Mouse (Mus musculus) hindbrain, embryonic 14.5 days (tissue): ENCODE measurements around the gene Nprl3. TPM values are rescaled to one million over a fixed set of nuclear protein-coding genes. Genes with fewer than 3 reads are reported as not detected.

Source experiments
- ATAC-seq: fragments of 200-750 bp; cut with Nextera tagmentation; 2 replicates; pipeline ENCODE4 v1.8.0; 2017; ENCODE audit warnings: moderate number of reproducible peaks, mild to moderate bottlenecking, moderate TSS enrichment, moderate library complexity; ENCODE audit not compliant: low FRiP score
- DNase-seq: peaks from one replicate; pipeline ENCODE4 v3.0.0-alpha.2; 2015; ENCODE audit warnings: low spot score
- H3K27ac ChIP-seq: fragments of 300-500 bp; sonication (generic); 2 replicates; pipeline ENCODE4 v1.5.1; 2014; ENCODE audit warnings: mild to moderate bottlenecking, moderate library complexity
- H3K27me3 ChIP-seq: fragments of 300-500 bp; sonication (generic); 2 replicates; pipeline ENCODE4 v1.6.1; 2014; ENCODE audit warnings: mild to moderate bottlenecking, low read length, mixed read lengths; ENCODE audit not compliant: control insufficient read depth, insufficient read depth
- H3K36me3 ChIP-seq: fragments of 300-500 bp; sonication (generic); replicated peaks from 2 replicates; pipeline ENCODE4 v1.6.1; 2014; ENCODE audit not compliant: control insufficient read depth, insufficient read depth
- H3K4me1 ChIP-seq: fragments of 300-500 bp; sonication (generic); replicated peaks from 2 replicates; pipeline ENCODE4 v1.6.1; 2014; ENCODE audit warnings: antibody characterized with exemption, low read length, mixed read lengths; ENCODE audit not compliant: control insufficient read depth, insufficient read depth
- H3K4me2 ChIP-seq: fragments of 300-500 bp; sonication (generic); replicated peaks from 2 replicates; pipeline ENCODE4 v1.6.1; 2014; ENCODE audit warnings: mild to moderate bottlenecking, moderate library complexity
- H3K4me3 ChIP-seq: fragments of 300-500 bp; sonication (generic); replicated peaks from 2 replicates; pipeline ENCODE4 v1.5.1; 2014; ENCODE audit warnings: mild to moderate bottlenecking, low read length
- H3K9ac ChIP-seq: fragments of 300-500 bp; sonication (generic); 2 replicates; pipeline ENCODE4 v1.6.1; 2014
- H3K9me3 ChIP-seq: fragments of 300-500 bp; sonication (generic); 2 replicates; pipeline ENCODE4 v1.6.1; 2016; ENCODE audit warnings: low read length; ENCODE audit not compliant: control insufficient read depth
- WGBS: fragments of 180-500 bp; shearing (Covaris S2); extraction: QIAGEN DNeasy Blood & Tissue Kit; methylation state at CpG from one replicate; pipeline ENCODE4 v1.1.7; 2014; 5-methylcytosine and 5-hydroxymethylcytosine counted together
- polyA plus RNA-seq: library from polyadenylated mRNA; unstranded; fragments of >200 nt; fragmentation: Nextera tagmentation; extraction: Ambion mirVana; gene quantifications from 2 replicates; pipeline ENCODE4 v1.2.1, GENCODE M21; 2014

Gene Nprl3
- polyA plus RNA-seq, 1 experiment from 2014 or later, result 35.3 TPM

- WGBS, result 61% methylated on average over 3 of the region's 3 CpGs
These were observed 69.7 kb downstream of the Nprl3 start for GRCm38 (mm10) chr11:32197766-32198165.

GRCm38 (mm10) chr11:32196727-32197126 is 70.8 kb downstream of the Nprl3 start:
- 80% methylated on average over 6 of the region's 6 CpGs for WGBS
- Histone ChIP-seq H3K9ac (no peak overlapping the region), H3K27me3 (no peaks in the 10 kb centered on the region), H3K36me3 (no peaks in the 10 kb centered on the region), H3K4me1 (no peaks in the 10 kb centered on the region), H3K9me3 (no peaks in the 10 kb centered on the region), H3K27ac (no peak overlapping the region), H3K4me2 (no peak overlapping the region), H3K4me3 (no peak overlapping the region)
- ATAC-seq, result no peak
- no peak for DNase-seq

More at GRCm38 (mm10) chr11:32197766-32198165, 69.7 kb downstream of the Nprl3 start:
- Histone ChIP-seq H3K9ac (no peak overlapping the region), H3K36me3 (no peaks in the 10 kb centered on the region), H3K4me1 (no peaks in the 10 kb centered on the region), H3K27ac (no peak overlapping the region), H3K4me2 (no peak overlapping the region), H3K27me3 (no peaks in the 10 kb centered on the region), H3K4me3 (no peak overlapping the region), H3K9me3 (no peaks in the 10 kb centered on the region)
- ATAC-seq (no peak), DNase-seq (no peak)

GRCm38 (mm10) chr11:32195867-32196540 is 71.5 kb downstream of the Nprl3 start:
- Histone ChIP-seq H3K9me3 (no peaks in the 10 kb centered on the region), H3K4me1 (no peaks in the 10 kb centered on the region), H3K4me3 (no peak overlapping the region), H3K9ac (no peak overlapping the region), H3K27ac (no peak overlapping the region), H3K4me2 (no peak overlapping the region), H3K27me3 (no peaks in the 10 kb centered on the region), H3K36me3 (no peaks in the 10 kb centered on the region)
- DNase-seq (no peak), ATAC-seq (no peak)
- WGBS, result 24% methylated on average over 11 of the region's 11 CpGs

GRCm38 (mm10) chr11:32194626-32195025 is 72.9 kb downstream of the Nprl3 start:
- WGBS, result 87% methylated on average over 5 of the region's 5 CpGs
- no peaks in the 10 kb centered on the region for H3K9me3 ChIP-seq

DNA sequence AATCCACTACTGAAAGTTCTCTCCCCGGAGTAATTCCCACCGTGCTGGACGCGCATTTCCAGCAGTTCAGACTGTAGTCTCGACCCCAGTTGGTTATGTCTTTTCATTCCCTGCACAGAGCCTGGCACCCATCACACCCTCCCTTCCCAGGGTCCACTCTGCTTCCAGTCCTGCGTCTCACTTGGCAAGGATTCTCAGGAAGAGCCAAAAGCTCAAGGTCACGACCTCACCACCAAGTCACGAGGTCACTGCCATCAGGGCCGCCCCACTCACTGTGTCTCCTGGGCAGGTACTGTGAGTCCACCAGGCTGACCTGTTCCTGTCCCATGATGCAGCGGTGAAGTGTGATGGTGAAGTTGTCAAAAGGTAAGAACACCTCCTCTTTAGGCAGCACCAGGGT is 73.4 kb downstream of the Nprl3 start:
- H3K27ac ChIP-seq, result no peak overlapping the region
- H3K4me3 ChIP-seq, result no peak overlapping the region
- no peaks in the 10 kb centered on the region for H3K9me3 ChIP-seq
- no peaks in the 10 kb centered on the region for H3K36me3 ChIP-seq
- DNase-seq (no peak), ATAC-seq (no peak)
- 89% methylated on average over 10 of the region's 10 CpGs for WGBS
- no peaks in the 10 kb centered on the region for H3K27me3 ChIP-seq
- no peak overlapping the region for H3K9ac ChIP-seq
- H3K4me2 ChIP-seq, result no peak overlapping the region
- no peaks in the 10 kb centered on the region for H3K4me1 ChIP-seq

More at GRCm38 (mm10) chr11:32194626-32195025, 72.9 kb downstream of the Nprl3 start:
- no peak for DNase-seq
- Histone ChIP-seq H3K27ac (no peak overlapping the region), H3K9ac (no peak overlapping the region), H3K36me3 (no peaks in the 10 kb centered on the region), H3K27me3 (no peaks in the 10 kb centered on the region), H3K4me2 (no peak overlapping the region), H3K4me1 (no peaks in the 10 kb centered on the region), H3K4me3 (no peak overlapping the region)
- no peak for ATAC-seq

- no peaks in the 10 kb centered on the region for H3K36me3 ChIP-seq
- DNase-seq (no peak), ATAC-seq (no peak)
- H3K27ac ChIP-seq, result no peak overlapping the region
- WGBS, result 94% methylated on average over 10 of the region's 10 CpGs
- H3K4me2 ChIP-seq, result no peak overlapping the region
- H3K9me3 ChIP-seq, result no peaks in the 10 kb centered on the region
- no peaks in the 10 kb centered on the region for H3K4me1 ChIP-seq
- no peak overlapping the region for H3K4me3 ChIP-seq
- H3K9ac ChIP-seq, result no peak overlapping the region
- no peaks in the 10 kb centered on the region for H3K27me3 ChIP-seq
These were observed 74.4 kb downstream of the Nprl3 start for GRCm38 (mm10) chr11:32193156-32193555.

DNA sequence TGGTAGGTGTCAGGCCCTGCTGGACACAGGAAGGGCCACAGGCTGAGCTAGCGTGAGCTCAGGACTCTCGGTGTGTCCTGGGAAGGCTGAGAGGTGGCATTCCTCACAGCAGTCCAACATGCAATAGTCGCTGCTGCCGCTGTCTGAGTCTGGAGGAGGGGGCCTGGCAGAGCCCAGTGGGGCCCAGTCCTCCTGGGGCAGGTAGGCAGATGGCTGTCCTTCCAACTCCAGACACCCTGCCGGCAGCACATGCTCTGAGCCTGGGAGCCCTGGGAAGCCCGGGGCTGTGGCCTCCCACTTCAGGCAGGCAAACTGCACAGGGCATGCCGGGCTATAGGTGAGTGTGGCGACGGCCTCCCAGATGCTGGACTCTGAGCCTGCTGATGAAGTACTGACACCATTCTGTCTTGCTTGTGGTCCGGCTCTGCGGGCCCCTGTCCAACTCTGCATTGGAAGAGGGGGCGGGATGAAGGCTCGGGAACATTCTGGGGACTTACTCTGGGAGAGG is 76.8 kb downstream of the Nprl3 start:
- Histone ChIP-seq H3K27ac (no peak overlapping the region), H3K27me3 (no peaks in the 10 kb centered on the region), H3K9me3 (no peaks in the 10 kb centered on the region), H3K9ac (no peak overlapping the region), H3K4me3 (no peak overlapping the region), H3K4me2 (no peak overlapping the region), H3K36me3 (no peaks in the 10 kb centered on the region), H3K4me1 (no peaks in the 10 kb centered on the region)
- no peak for DNase-seq
- no peak; the same call in 1 of the 2 replicates for ATAC-seq
- WGBS, result 70% methylated on average over 13 of the region's 13 CpGs

- no peak for ATAC-seq
- WGBS, result 63% methylated on average over 9 of the region's 9 CpGs
- H3K4me2 ChIP-seq, result no peak overlapping the region
- no peaks in the 10 kb centered on the region for H3K27me3 ChIP-seq
- no peak overlapping the region for H3K27ac ChIP-seq
- H3K4me3 ChIP-seq, result no peak overlapping the region
- H3K36me3 ChIP-seq, result no peaks in the 10 kb centered on the region
- no peak overlapping the region for H3K9ac ChIP-seq
- H3K4me1 ChIP-seq, result no peaks in the 10 kb centered on the region
- no peak for DNase-seq
- no peaks in the 10 kb centered on the region for H3K9me3 ChIP-seq
These were observed 77.4 kb downstream of the Nprl3 start for GRCm38 (mm10) chr11:32190119-32190518.

DNA sequence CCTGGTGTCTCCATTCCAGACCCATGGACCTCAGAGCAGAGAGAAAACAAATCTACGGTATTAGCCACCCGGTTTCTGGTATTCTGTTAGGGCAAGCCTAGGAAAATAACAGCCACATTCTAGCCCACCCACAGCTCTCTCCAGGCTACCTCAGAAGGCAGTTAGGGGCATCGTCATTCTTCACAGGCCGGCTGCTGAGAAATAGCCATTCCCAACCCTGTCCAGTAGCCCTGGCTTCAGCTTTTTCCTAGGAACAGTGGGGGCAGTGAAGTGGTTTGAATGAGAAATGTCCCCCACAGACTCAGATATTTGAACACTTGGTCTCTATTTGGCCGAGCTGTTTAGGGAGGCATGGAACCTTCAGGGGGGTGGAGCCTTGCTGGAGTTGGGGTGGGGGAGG is 78.1 kb downstream of the Nprl3 start:
- Histone ChIP-seq H3K9ac (no peak overlapping the region), H3K27me3 (no peaks in the 10 kb centered on the region), H3K27ac (no peak overlapping the region), H3K4me2 (no peak overlapping the region), H3K36me3 (no peaks in the 10 kb centered on the region), H3K4me1 (no peaks in the 10 kb centered on the region), H3K4me3 (no peak overlapping the region), H3K9me3 (no peaks in the 10 kb centered on the region)
- WGBS, result 66% methylated on average over 5 of the region's 5 CpGs
- DNase-seq (no peak), ATAC-seq (no peak)
